Mouse (Mus musculus) stomach, postnatal 0 days (tissue): ENCODE measurements around the gene Creb3l2.

ENCODE experiments used
- CTCF ChIP-seq: IDR thresholded peaks from 2 replicates; pipeline ENCODE4 v1.5.1; 2016; ENCODE audit warnings: antibody characterized with exemption, low read depth, mild to moderate bottlenecking, moderate library complexity
- EP300 ChIP-seq: optimal IDR thresholded peaks from 2 replicates; pipeline ENCODE3; 2016; ENCODE audit warnings: antibody characterized with exemption

GRCm38 (mm10) chr6:37440491-37441250 lies 1.3 kb downstream of the Creb3l2 start:
- TF ChIP-seq CTCF (no peak), EP300 (no peak)
